Mouse (Mus musculus): Measurements from ENCODE around the gene Brinp2.

Brinp2 gene

GRCm38 (mm10) chr1:158295270-158295669 lies 60.9 kb downstream of the Brinp2 start:
- in situ Hi-C loops (cut with MboI, MseI): no loop called here

- in situ Hi-C loops (cut with MboI, MseI): no loop called here
Measured at GRCm38 (mm10) chr1:158285198-158285597, 70.9 kb downstream of the Brinp2 start.

GRCm38 (mm10) chr1:158283869-158284268 lies 72.3 kb downstream of the Brinp2 start:
- in situ Hi-C loops (cut with MboI, MseI): no loop called here

DNA sequence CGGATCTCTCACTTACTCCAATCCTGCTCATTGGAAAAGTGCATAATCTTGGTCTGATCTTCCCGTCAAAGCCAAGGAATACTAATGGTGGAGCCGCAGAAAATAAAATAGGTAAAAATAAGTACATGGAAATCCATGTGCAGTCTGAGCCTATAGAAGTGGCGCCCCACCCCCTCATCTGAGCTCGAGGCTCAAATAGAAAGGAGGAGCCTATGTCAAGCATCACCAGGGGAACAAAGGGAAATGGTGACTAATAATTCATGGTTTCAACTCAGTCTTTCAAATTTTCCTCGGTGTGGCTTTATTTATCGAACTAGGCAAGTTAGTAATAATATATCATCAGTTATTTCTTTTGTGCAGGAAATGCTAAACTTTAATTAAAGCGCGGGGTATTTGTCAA lies 84.1 kb downstream of the Brinp2 start:
- in situ Hi-C loops (cut with MboI, MseI): loop anchor here (25.0 kb wide), 1 partner anchor 1865 kb away; no protein-coding TSS in a partner anchor

GRCm38 (mm10) chr1:158267020-158267571 lies 89.0 kb downstream of the Brinp2 start:
- in situ Hi-C loops (cut with MboI, MseI): loop anchor here (25.0 kb wide), 1 partner anchor 1870 kb away; no protein-coding TSS in a partner anchor

- in situ Hi-C loops (cut with MboI, MseI): loop anchor here (25.0 kb wide), 1 partner anchor 1871 kb away; no protein-coding TSS in a partner anchor
Measured at GRCm38 (mm10) chr1:158266293-158267019, 89.7 kb downstream of the Brinp2 start.

DNA sequence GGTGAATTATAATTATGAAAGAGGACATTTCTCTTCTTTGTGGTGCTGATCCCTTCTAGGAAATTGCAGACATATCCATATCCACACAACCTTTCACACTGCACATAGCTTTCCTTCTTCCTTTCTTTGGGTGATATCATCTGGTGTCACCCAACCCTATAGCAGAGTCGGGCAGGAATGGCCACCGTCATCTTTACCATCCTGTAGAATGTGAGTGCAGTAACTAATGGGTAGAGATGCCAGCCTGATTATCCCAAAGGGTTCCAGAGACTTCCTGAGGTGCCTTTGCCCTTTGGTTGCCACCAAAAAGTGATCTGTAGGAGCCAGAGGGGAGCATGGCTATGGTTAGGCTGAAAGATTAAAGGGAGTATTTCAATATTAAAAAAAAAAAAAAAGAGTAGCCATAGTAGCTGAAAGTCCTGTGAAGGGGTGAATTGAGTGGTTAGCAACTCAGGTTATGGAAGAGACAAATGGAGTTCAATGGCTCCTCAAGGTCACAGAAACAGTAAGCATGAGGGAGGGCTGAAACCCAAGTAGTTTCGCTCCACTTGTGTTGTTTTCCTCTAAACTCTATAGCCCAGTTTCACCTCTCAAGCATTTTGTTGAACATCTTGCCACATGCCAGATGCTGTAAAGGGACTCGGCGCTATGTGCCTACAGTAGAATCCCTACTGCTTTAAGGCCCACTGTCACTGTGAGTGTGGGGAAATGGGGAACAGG lies 96.5 kb downstream of the Brinp2 start:
- in situ Hi-C loops (cut with MboI, MseI): loop anchor here (25.0 kb wide), 1 partner anchor 1878 kb away; no protein-coding TSS in a partner anchor

- in situ Hi-C loops (cut with MboI, MseI): loop anchor here (25.0 kb wide), 1 partner anchor 1879 kb away; no protein-coding TSS in a partner anchor
Measured at GRCm38 (mm10) chr1:158258685-158259292, 97.3 kb downstream of the Brinp2 start.

- in situ Hi-C loops (cut with MboI, MseI): loop anchor here (25.0 kb wide), 1 partner anchor 1881 kb away; no protein-coding TSS in a partner anchor
Measured at GRCm38 (mm10) chr1:158255912-158256680, 100.0 kb downstream of the Brinp2 start.

DNA sequence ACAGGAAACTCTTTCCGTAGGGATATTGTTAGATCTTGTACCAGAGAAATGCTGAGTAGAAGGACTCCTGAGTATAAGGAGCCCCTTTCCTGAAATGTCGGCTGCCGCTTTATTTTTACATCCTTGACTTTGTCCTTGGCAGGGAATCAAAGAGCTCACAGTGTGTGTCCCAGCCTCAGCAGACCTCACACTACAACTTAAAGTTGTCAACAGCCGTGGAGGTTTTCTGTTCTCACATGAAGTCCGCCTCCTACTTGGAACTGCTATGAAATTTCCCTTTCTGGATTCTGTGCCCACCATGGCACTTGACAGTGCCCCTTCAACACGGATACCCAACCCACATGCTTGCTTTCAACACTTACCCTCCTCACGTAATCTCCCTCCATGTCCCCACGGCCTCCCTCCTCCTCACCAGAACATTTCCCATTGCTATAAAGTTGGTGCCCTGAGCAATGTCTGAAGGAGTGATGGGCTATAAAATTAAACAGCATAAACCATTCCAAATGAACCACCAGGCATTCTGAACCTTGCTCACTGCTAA lies 103.4 kb downstream of the Brinp2 start:
- in situ Hi-C loops (cut with MboI, MseI): loop anchor here (25.0 kb wide), 1 partner anchor 1885 kb away; no protein-coding TSS in a partner anchor

DNA sequence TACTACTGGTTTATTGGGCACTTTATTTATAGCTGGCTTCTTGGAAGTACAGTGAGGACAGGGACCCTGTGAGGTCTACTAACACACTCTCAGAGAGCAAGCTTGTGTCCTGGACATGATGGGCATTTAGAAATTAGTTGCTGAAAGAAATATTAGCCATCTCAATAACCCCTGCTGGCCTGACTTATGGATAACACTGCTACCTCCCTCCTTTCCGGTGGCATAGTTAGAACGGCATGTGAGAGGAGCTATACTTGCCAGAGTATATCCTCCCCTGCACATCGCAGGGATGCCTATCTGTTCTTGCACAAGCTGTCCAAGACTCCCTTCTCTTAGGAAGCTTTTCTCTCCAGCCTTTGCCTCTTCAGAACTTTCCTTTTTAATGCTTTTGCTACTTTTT lies 107.9 kb downstream of the Brinp2 start:
- in situ Hi-C loops (cut with MboI, MseI): no loop called here

DNA sequence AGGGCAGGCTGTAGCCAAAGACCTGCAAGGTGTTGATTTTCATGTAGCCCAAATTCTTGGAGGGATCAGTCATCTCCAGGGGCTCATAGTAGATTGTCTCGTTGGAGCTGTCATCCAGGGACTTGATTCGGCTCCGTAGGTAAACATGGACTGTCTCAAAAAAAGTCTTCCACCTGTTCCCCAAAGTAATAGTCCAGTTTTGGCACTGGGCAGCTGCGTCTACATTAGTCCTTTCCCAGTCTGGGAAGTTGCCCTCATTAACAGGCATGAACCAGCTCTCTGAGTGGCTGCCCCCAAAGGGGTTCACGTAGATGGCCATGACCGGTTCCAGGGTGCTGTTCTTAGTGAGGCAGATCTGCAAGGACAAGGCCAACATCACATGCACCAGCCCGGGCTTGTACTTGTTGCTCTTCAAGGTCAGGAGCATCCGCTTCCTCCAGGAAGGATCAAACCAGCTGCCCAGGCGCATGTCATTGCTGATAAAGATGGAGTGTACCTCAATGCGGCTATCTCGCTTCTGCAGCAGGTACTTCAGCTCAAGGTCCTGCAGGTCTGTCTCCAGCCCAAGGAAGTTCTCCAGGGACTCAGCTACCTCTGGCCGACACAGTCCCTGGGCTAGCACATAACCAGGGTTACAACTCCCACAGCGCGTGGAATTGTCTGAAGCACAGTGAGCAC lies 109.5 kb downstream of the Brinp2 start:
- in situ Hi-C loops (cut with MboI, MseI): no loop called here

DNA sequence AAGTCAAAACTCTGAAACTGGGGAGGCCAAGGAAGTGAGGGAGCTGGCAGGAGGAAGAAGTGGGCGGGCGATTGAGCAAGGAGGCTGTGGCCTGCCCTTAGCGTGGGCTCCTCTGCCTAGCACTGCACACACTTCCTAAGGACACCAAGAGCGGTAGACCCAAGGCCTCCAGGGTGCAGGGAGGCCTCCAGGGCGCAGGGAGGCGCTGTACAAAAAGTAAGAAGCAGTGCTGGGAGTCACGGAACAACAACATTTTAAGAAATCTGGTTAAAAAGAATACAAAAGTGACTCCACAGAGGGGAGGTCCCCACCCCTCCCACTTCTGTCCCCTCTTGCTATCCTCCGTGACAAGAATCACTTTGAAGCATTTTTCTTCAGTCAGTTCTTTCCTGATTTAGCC lies 110.6 kb downstream of the Brinp2 start:
- in situ Hi-C loops (cut with MboI, MseI): no loop called here

GRCm38 (mm10) chr1:158244016-158244415 lies 112.1 kb downstream of the Brinp2 start:
- in situ Hi-C loops (cut with MboI, MseI): no loop called here

- in situ Hi-C loops (cut with MboI, MseI): no loop called here
Measured at GRCm38 (mm10) chr1:158241848-158242556, 114.1 kb downstream of the Brinp2 start.

DNA sequence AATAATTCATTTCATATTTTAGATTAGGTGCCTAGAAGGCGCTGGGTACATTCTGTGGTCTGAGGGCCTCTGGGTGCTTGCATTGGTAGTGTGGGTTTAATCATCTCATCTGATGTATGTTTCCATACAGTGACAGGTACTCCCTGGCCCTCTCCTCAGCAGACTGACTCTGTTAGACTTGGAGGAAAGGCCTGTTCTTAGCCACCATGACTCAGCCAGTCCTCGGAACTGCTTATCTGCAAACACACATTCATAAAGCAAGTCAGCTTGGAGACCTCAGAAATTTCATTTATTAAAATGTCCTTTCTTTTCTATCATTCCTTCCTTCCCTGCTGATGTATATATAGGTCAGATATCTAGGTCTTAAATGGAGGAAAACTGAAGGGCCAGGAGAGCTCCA lies 116.3 kb downstream of the Brinp2 start:
- in situ Hi-C loops (cut with MboI, MseI): no loop called here

- in situ Hi-C loops (cut with MboI, MseI): no loop called here
Measured at GRCm38 (mm10) chr1:158238722-158239121, 117.4 kb downstream of the Brinp2 start.

- in situ Hi-C loops (cut with MboI, MseI): loop anchor here (10.0 kb wide), 1 partner anchor 1186 kb away; no protein-coding TSS in a partner anchor
Measured at GRCm38 (mm10) chr1:158228687-158229224, 127.4 kb downstream of the Brinp2 start.

DNA sequence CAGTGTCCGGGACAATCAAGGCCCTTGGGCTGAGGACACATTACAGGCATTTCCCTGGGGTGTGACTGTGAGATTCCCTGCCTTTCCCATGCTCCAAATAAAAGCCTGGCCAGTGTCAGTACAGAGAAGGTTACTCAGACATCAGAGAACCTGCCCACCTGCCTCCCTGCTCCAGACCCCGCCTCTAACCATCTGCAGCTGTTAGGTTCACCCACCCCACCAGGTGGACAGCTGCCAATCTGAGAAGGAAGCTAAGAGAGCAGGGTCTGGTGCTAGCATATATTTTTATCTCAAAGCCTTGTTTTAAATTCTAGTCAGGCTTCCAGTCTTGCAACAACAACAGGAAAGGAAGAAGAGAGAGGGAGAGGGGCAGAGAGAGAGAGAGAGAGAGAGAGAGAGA lies 128.9 kb downstream of the Brinp2 start:
- in situ Hi-C loops (cut with MboI, MseI): loop anchor here (10.0 kb wide), 1 partner anchor 1188 kb away; no protein-coding TSS in a partner anchor

All from regulatory T cell (primary cell).